Mouse (Mus musculus): ENCODE measurements at regions not wholly inside any gene's neighbourhood (a gene's known extent, or its start where the extent isn't known, plus 50 kb on each side); places are given as distances from the start of the nearest gene placed in this dataset.

- no peaks in the 10 kb centered on the region for H3K36me3 ChIP-seq (replicated peaks)
- H3K4me3 ChIP-seq (ENCODE audit: low read depth, low read length) = no peak overlapping the region
- TF ChIP-seq GATA1 (IDR thresholded peaks at IDR 0.05; ENCODE audit: borderline replicate concordance, low read length) (no peak), TAL1 (conservative IDR thresholded peaks at IDR 0.05; ENCODE audit: low read depth, low read length) (no peak), POLR2AphosphoS5 (IDR thresholded peaks at IDR 0.05; ENCODE audit: insufficient replicate concordance, low read depth, low read length) (no peak), GATA2 (IDR thresholded peaks at IDR 0.05; ENCODE audit: borderline replicate concordance, low read depth, low read length) (no peak), CTCF (IDR thresholded peaks at IDR 0.05; ENCODE audit: low read depth, low read length) (no peak)
- no peaks in the 10 kb centered on the region for H3K4me1 ChIP-seq (ENCODE audit: insufficient read depth, low read depth, low read length)
- DNase-seq (ENCODE audit: low spot score) (no peak), ATAC-seq (ENCODE audit: extremely low read depth, insufficient number of reproducible peaks, low FRiP score, poor library complexity, severe bottlenecking) (no peak)
- no peaks in the 10 kb centered on the region for H3K27me3 ChIP-seq (ENCODE audit: insufficient read depth, low read length)
- peaks cover 53% of the 10 kb centered on the region for H3K9me3 ChIP-seq (replicated peaks)
These were observed 135.2 kb downstream of the Hhipl2 start for GRCm38 (mm10) chr1:183553219-183553618.

- Histone ChIP-seq H3K36me3 (replicated peaks) (no peaks in the 10 kb centered on the region), H3K4me1 (ENCODE audit: insufficient read depth, low read depth, low read length) (no peaks in the 10 kb centered on the region), H3K27me3 (ENCODE audit: insufficient read depth, low read length) (no peaks in the 10 kb centered on the region), H3K9me3 (replicated peaks) (peaks cover 41% of the 10 kb centered on the region), H3K4me3 (ENCODE audit: low read depth, low read length) (no peak overlapping the region)
- DNase-seq (ENCODE audit: low spot score) (no peak), ATAC-seq (ENCODE audit: extremely low read depth, insufficient number of reproducible peaks, low FRiP score, poor library complexity, severe bottlenecking) (no peak)
- TF ChIP-seq GATA1 (IDR thresholded peaks at IDR 0.05; ENCODE audit: borderline replicate concordance, low read length) (no peak), CTCF (IDR thresholded peaks at IDR 0.05; ENCODE audit: low read depth, low read length) (no peak), TAL1 (conservative IDR thresholded peaks at IDR 0.05; ENCODE audit: low read depth, low read length) (no peak), GATA2 (IDR thresholded peaks at IDR 0.05; ENCODE audit: borderline replicate concordance, low read depth, low read length) (no peak), POLR2AphosphoS5 (IDR thresholded peaks at IDR 0.05; ENCODE audit: insufficient replicate concordance, low read depth, low read length) (no peak)
These were observed 144.8 kb downstream of the Hhipl2 start for GRCm38 (mm10) chr1:183562853-183563252.

- Histone ChIP-seq H3K4me1 (ENCODE audit: insufficient read depth, low read depth, low read length) (no peaks in the 10 kb centered on the region), H3K27me3 (ENCODE audit: insufficient read depth, low read length) (no peaks in the 10 kb centered on the region), H3K36me3 (replicated peaks) (no peaks in the 10 kb centered on the region), H3K9me3 (replicated peaks) (peaks cover 45% of the 10 kb centered on the region), H3K4me3 (ENCODE audit: low read depth, low read length) (no peak overlapping the region)
- no peak for TF ChIP-seq GATA1 (IDR thresholded peaks at IDR 0.05; ENCODE audit: borderline replicate concordance, low read length)
- TF ChIP-seq CTCF (IDR thresholded peaks at IDR 0.05; ENCODE audit: low read depth, low read length) = no peak
- no peak for TF ChIP-seq GATA2 (IDR thresholded peaks at IDR 0.05; ENCODE audit: borderline replicate concordance, low read depth, low read length)
- TF ChIP-seq POLR2AphosphoS5 (IDR thresholded peaks at IDR 0.05; ENCODE audit: insufficient replicate concordance, low read depth, low read length) = no peak
- no peak for TF ChIP-seq TAL1 (conservative IDR thresholded peaks at IDR 0.05; ENCODE audit: low read depth, low read length)
- ATAC-seq (ENCODE audit: extremely low read depth, insufficient number of reproducible peaks, low FRiP score, poor library complexity, severe bottlenecking) (no peak), DNase-seq (ENCODE audit: low spot score) (no peak)
These were observed 155.9 kb downstream of the Hhipl2 start for GRCm38 (mm10) chr1:183573621-183574585.

GRCm38 (mm10) chr1:183584861-183585260, 166.8 kb downstream of the Hhipl2 start:
- H3K4me1 ChIP-seq (ENCODE audit: insufficient read depth, low read depth, low read length) = no peaks in the 10 kb centered on the region
- H3K27me3 ChIP-seq (ENCODE audit: insufficient read depth, low read length) = no peaks in the 10 kb centered on the region
- H3K36me3 ChIP-seq (replicated peaks) = no peaks in the 10 kb centered on the region
- no peak overlapping the region for H3K4me3 ChIP-seq (ENCODE audit: low read depth, low read length)
- peaks cover 44% of the 10 kb centered on the region for H3K9me3 ChIP-seq (replicated peaks)
- DNase-seq (ENCODE audit: low spot score) (no peak), ATAC-seq (ENCODE audit: extremely low read depth, insufficient number of reproducible peaks, low FRiP score, poor library complexity, severe bottlenecking) (no peak)
- no peak for TF ChIP-seq GATA1 (IDR thresholded peaks at IDR 0.05; ENCODE audit: borderline replicate concordance, low read length)

- H3K36me3 ChIP-seq (replicated peaks) = no peaks in the 10 kb centered on the region
- no peak for ATAC-seq (ENCODE audit: extremely low read depth, insufficient number of reproducible peaks, low FRiP score, poor library complexity, severe bottlenecking)
- H3K4me1 ChIP-seq (ENCODE audit: insufficient read depth, low read depth, low read length) = no peaks in the 10 kb centered on the region
- DNase-seq (ENCODE audit: low spot score) = no peak
- TF ChIP-seq POLR2AphosphoS5 (IDR thresholded peaks at IDR 0.05; ENCODE audit: insufficient replicate concordance, low read depth, low read length) (no peak), GATA2 (IDR thresholded peaks at IDR 0.05; ENCODE audit: borderline replicate concordance, low read depth, low read length) (no peak), TAL1 (conservative IDR thresholded peaks at IDR 0.05; ENCODE audit: low read depth, low read length) (no peak), GATA1 (IDR thresholded peaks at IDR 0.05; ENCODE audit: borderline replicate concordance, low read length) (no peak), CTCF (IDR thresholded peaks at IDR 0.05; ENCODE audit: low read depth, low read length) (no peak)
- H3K9me3 ChIP-seq (replicated peaks) = peaks cover 49% of the 10 kb centered on the region
- H3K4me3 ChIP-seq (ENCODE audit: low read depth, low read length) = no peak overlapping the region
- H3K27me3 ChIP-seq (ENCODE audit: insufficient read depth, low read length) = no peaks in the 10 kb centered on the region
These were observed 168.4 kb downstream of the Hhipl2 start for GRCm38 (mm10) chr1:183586406-183586805.

GRCm38 (mm10) chr1:183595306-183595705, 177.3 kb downstream of the Hhipl2 start:
- ATAC-seq (ENCODE audit: extremely low read depth, insufficient number of reproducible peaks, low FRiP score, poor library complexity, severe bottlenecking) (no peak), DNase-seq (ENCODE audit: low spot score) (no peak)
- H3K4me3 ChIP-seq (ENCODE audit: low read depth, low read length) = no peak overlapping the region
- no peaks in the 10 kb centered on the region for H3K4me1 ChIP-seq (ENCODE audit: insufficient read depth, low read depth, low read length)
- TF ChIP-seq GATA2 (IDR thresholded peaks at IDR 0.05; ENCODE audit: borderline replicate concordance, low read depth, low read length) (no peak), GATA1 (IDR thresholded peaks at IDR 0.05; ENCODE audit: borderline replicate concordance, low read length) (no peak), TAL1 (conservative IDR thresholded peaks at IDR 0.05; ENCODE audit: low read depth, low read length) (no peak), CTCF (IDR thresholded peaks at IDR 0.05; ENCODE audit: low read depth, low read length) (no peak), POLR2AphosphoS5 (IDR thresholded peaks at IDR 0.05; ENCODE audit: insufficient replicate concordance, low read depth, low read length) (no peak)
- no peaks in the 10 kb centered on the region for H3K27me3 ChIP-seq (ENCODE audit: insufficient read depth, low read length)
- H3K36me3 ChIP-seq (replicated peaks) = no peaks in the 10 kb centered on the region
- H3K9me3 ChIP-seq (replicated peaks) = peaks cover 44% of the 10 kb centered on the region
